Mouse (Mus musculus) lung, postnatal 25 days (tissue): ENCODE measurements around the gene 4933428M09Rik.
"Not testable (repeated sequence)": the region's sequence is repeated elsewhere in the genome, so short reads cannot be mapped to it uniquely, and the experiment has no call there.

ENCODE experiments used
- DNase-seq: peaks from one replicate; pipeline ENCODE4 v3.0.0; 2022; ENCODE audit warnings: low spot score

Gene 4933428M09Rik

DNA sequence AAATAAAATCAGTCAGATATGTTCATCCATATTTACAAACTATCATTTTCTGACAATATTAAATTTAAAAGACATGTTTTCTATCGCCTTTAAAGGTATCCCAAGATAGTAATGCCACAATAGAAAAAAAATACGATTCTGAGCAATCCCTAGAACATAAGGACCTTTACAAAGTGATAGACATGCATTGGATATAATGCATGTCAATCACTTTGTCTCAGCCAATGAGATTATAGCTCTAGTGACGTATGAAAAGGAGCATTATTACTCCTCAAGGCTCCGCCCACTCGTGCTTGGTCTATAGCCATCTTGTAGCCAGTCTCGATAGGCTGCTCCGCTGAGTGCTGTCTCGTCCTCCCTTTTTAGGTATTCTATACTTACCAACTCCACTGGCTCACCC, at the start of gene 4933428M09Rik:
Gene 4933428M09Rik (plus strand): TSS at position 301 of the 400 bp plus-strand sequence.
- DNase-seq = no peak

DNA sequence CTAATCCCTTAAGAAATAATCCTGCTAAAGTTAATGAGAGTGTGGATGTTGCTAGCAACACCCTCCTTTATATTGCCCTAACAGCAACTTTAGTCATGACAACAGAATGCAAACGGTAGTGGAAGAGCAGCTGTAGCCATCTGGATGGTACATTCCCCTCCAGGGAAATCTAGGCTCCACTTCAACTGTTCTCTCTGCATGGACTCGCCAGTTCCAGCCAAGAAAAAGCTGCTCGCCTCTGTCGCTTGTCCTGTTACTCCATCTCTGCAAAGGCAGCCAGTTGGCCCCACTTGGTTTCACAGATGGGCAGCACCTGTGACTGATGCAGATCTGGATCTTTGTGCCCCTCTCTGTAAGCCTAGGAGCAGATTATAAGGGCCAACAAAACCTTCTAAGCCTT, 45.0 kb upstream of the 4933428M09Rik start:
- DNase-seq = peak; percentile 5

DNA sequence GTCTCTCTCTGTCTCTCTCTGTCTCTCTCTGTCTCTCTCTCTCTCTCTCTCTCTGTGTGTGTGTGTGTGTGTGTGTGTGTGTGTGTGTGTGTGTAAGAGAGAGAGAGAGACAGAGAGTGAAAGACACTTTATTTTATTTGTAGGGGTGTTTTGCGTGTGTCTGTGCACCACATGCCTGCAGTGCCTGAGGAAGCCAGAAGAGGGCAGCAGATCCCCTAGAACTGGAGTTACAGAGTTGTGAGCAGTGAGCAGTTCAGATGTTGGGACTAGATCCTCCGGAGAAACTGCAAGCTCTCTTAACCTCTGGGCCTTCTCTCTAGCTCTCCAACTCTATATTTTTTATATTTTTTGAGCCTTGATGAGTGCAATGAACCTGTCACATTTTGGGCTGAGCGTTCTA, 12.5 kb downstream of the 4933428M09Rik start:
- not testable (repeated sequence) for DNase-seq

DNA sequence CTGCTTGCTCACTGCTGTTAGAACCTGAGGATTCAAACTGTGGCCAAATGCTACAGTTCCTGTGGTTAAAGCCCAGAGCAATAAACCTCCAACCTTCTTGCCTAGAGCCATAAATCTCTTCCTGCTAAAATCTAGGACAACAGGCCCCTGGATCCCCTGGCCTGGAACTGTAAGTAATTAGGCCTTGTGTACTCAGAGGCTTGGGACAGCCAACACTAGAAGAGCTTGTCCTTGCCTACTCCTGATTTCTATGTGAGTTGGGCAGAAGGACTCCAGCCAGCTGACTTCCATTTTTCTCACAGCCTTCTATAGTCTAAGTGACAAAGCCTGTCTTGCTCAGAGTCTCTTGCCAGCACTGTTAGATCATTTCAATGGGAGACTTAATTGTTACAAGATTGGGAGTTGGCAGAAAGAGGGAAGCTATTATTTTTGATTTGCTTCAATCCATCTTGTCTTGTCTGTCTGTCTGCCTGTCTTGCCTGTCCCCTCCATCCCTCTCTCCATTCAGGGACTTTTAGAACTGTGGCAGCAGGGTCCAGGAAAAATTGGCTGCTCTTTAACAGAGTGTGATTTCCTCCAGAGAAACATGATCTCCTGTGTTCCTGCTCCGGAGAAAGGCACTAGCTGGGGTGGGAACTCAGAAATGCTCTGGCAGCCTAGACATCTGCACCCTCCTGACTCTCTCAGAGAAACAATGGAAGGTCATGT, 15.7 kb downstream of the 4933428M09Rik start:
- DNase-seq = no peak

DNA sequence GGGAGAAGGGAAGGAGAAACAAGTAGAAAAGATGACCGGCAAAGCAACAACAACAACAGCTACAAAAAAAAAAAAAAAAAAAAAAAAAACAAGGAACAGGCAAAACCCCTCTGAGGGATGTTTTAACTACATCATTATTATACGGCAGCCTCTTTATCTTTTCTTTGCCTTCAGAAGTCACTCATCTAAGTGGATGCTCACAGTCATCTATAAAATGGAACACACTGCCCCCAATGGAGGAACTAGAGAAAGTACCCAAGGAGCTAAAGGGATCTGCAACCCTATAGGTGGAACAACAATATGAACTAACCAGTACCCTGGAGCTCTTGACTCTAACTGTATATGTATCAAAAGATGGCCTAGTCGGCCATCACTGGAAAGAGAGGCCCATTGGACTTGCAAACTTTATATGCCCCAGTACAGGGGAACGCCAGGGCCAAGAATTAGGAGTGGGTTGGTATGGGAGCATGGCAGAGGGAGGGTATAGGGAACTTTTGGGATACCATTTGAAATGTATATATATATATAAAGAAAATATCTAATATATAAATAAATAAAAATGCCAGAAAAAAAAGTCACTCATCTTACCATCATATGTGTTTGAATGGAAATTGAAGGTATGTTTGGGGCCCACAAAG, 30.3 kb downstream of the 4933428M09Rik start:
- not testable (repeated sequence) for DNase-seq

DNA sequence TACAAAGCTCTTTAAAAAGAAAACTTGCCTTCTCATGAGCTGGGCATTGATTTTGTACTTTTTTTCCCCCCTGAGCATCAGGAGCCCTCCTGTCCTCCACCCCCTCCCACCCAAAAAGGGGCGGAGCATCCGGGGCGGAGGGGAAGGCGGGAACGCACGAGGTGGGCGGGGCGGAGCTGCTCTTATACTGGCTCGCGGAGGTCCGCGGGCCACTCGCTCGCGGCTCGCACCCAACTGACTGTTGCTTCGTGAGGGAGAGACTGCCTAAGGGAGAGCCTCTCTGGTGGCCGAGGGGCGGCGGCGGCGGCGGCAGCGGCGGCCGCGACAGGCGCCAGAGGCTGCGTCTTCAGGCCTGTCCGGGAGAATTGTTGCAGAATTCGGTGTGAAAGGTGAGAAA, 30.8 kb downstream of the 4933428M09Rik start, which contains the start of gene Mum1l1:
Gene Mum1l1 (plus strand): TSS at position 214 of the 397 bp plus-strand sequence.
- DNase-seq = peak; percentile 64

DNA sequence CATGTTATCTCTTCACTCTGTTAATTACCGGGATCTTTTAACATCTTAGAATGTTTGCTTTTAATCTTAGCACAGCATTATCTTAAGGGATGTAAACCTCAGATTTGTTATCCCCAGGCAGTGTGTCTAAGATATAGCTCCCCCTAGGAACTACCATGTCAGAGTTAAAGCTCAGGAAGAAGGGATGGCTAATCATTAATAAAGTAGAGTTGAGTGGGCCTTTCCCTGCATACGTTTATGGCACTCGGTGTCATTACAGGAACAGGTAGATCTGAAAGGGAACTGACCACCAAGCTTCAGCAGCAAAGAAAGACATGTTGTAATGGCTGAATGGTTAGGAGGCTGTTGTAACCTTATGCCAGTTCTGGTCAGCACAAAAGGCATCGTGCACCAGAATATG, 35.7 kb downstream of the 4933428M09Rik start:
- no peak for DNase-seq

DNA sequence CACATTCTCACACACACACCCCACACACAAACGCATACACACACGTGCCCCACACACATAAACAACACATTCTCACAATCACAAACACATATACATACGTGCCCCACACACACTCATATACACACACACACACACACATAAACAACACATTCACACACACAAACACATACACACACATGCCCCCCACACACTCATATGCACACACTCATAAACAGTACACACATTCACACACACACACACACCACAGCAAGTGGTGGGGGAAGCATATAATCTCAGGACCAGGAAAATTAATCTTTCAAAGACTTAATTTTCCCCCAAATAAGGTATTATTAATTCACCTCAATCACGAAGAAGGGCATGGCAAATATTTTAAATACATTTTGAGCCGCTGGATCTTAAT, 37.4 kb downstream of the 4933428M09Rik start:
- no peak for DNase-seq

DNA sequence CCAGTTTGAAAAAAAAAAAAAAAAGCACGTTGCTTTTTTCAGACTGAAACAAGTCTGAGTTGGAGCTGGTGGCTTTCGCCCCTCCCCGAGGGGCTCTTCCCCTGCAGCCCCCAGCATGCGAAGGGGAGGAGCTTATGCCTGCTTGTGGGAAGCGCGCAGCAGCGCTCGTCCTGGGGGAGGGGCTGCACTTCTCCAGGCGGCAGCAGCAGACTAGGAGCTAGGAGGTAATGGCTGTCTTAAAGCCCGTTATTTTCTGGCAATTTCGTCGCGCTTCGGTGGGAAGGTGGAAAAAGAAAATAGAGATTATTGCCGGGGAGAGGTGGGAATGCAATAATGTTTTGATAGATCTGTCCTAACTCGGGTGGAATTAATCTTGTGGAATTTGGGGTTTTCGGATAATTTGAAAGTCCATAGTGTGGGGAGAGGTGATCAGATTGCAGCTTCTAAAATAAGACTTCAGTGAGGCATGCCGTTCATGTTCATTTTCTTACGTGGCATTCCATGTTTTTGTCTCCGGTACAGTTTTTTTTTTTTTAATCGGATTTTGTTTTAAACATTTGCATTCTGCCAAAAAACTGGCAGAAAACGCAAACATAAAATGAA, 38.1 kb downstream of the 4933428M09Rik start:
- DNase-seq = peak; percentile 10

DNA sequence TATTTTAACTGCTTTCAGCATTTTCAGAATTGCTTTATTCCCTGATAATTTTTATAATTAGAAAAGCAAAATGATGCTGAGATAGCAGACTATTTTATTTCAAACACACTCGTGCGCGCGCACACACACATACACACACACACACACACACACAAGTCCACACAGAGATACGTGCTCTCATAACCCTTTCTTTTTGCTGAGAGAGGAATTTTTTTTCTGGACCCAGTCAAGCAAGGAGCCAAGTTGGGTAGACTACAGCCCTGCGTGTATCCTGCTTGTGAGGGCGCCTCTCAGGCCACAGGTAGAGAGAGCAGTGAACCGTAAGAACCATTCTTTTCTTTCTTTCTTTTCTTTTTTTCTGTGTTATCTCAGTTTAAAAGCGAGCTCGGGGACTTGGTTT, 38.7 kb downstream of the 4933428M09Rik start:
- no peak for DNase-seq

DNA sequence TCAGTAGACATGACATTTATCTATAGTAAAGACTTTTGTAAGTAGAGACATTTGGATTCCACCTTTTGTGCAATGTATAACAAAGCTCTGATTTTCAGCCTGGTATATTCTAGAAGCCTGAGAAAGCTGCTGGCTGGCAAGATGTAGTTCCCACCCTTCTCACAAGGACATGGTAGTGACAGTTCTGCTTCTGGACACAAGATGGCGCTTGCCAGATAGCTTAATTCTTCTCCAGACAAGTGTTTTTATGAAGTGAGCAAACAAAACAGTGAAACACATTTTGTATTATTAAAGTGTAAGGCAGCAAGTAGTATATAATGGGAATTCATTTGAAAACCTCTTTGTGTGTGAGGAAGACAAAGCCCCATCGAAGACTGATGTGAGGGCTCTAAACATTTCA, 40.0 kb downstream of the 4933428M09Rik start:
- peak; percentile 51 for DNase-seq

DNA sequence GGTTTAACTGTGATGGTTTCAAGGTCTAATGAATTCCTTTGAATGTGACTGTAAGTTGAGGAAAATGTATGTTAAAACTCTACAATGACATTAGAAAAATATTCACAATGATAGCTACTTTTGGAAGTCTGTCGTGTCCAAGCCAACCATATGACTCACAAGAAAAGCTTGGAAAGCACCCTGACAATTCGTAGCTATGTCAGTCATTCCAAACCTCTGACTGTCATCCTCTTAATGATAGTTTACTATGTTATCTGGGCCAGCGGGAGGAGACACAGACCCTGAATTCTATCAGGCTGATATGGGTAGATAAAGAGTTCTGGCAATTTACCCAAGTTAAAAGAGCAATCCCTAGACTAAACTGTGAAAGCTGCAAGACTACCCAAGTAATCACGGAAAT, 41.8 kb downstream of the 4933428M09Rik start:
- no peak for DNase-seq

DNA sequence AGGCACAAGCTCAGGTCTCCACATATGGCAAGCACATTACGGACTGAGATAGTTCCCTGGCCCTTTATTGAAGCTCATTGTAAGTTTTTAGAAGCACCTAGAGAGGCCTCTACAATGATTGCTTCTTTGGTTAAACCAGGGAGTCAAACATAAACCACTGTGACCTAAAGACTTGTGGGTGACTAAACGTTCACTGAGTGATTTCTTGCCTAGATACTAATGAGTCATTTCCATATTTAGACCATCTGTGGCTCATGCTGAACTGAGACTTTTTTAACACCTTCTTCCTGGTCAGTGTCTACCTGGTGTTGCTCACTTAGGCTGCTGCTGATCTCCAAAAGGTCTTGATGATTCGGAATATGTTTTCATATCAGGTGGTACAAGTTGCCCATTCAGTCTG, 42.9 kb downstream of the 4933428M09Rik start:
- no peak for DNase-seq
